Comparison of ENCODE assay signal across 8 mouse cellular contexts in genomic region chr3:56000259-56000658, GRCm38 (mm10).
DNase-seq lines count a peak whose midpoint lies in the region; ATAC-seq lines count a peak whose summit lies in the region.

No protein-coding gene starts in this region.

- no peak overlapping the region for H3K4me2 ChIP-seq in midbrain, embryonic 11.5 days
- H3K4me2 ChIP-seq in midbrain, embryonic 13.5 days (replicated peaks) = no peak overlapping the region
- no peak overlapping the region for H3K4me2 ChIP-seq in hindbrain, embryonic 12.5 days (replicated peaks)
- no peak overlapping the region for H3K4me2 ChIP-seq in kidney, embryonic 14.5 days (replicated peaks; ENCODE audit: low read depth, low read length)

- H3K27me3 ChIP-seq in midbrain, embryonic 11.5 days (ENCODE audit: control insufficient read depth, insufficient read depth, low read length) = no peaks in the 10 kb centered on the region
- no peaks in the 10 kb centered on the region for H3K27me3 ChIP-seq in midbrain, embryonic 13.5 days
- H3K27me3 ChIP-seq in hindbrain, embryonic 12.5 days = no peaks in the 10 kb centered on the region
- no peaks in the 10 kb centered on the region for H3K27me3 ChIP-seq in kidney, embryonic 14.5 days (ENCODE audit: control insufficient read depth, insufficient read depth, low read length)

- H3K9me3 ChIP-seq in midbrain, embryonic 11.5 days (ENCODE audit: control insufficient read depth, low read length) = no peaks in the 10 kb centered on the region
- no peaks in the 10 kb centered on the region for H3K9me3 ChIP-seq in midbrain, embryonic 13.5 days
- H3K9me3 ChIP-seq in hindbrain, embryonic 12.5 days (replicated peaks) = no peaks in the 10 kb centered on the region
- no peaks in the 10 kb centered on the region for H3K9me3 ChIP-seq in kidney, embryonic 14.5 days (ENCODE audit: control insufficient read depth, low read length)

- no peak overlapping the region for H3K27ac ChIP-seq in midbrain, embryonic 11.5 days (ENCODE audit: low read depth, low read length)
- H3K27ac ChIP-seq in midbrain, embryonic 13.5 days = no peak overlapping the region
- H3K27ac ChIP-seq in hindbrain, embryonic 12.5 days = no peak overlapping the region
- no peak overlapping the region for H3K27ac ChIP-seq in kidney, embryonic 14.5 days (ENCODE audit: low read depth, low read length)

- WGBS in midbrain, embryonic 11.5 days = 4% methylated on average over 1 of the region's 1 CpGs
- WGBS in midbrain, embryonic 13.5 days = 2% methylated on average over 1 of the region's 1 CpGs
- 7% methylated on average over 1 of the region's 1 CpGs for WGBS in hindbrain, embryonic 12.5 days
- WGBS in kidney, embryonic 14.5 days = 0% methylated on average over 1 of the region's 1 CpGs

- no peak overlapping the region for H3K4me3 ChIP-seq in midbrain, embryonic 11.5 days (ENCODE audit: low read depth, low read length)
- no peak overlapping the region for H3K4me3 ChIP-seq in midbrain, embryonic 13.5 days (replicated peaks)
- H3K4me3 ChIP-seq in hindbrain, embryonic 12.5 days = no peak overlapping the region
- H3K4me3 ChIP-seq in kidney, embryonic 14.5 days (ENCODE audit: low read length) = no peak overlapping the region

- peak; percentile 84 for DNase-seq in cerebellum, adult 9-10 months
- DNase-seq in cerebellum, postnatal 4 days (ENCODE audit: low spot score in 2 of 2) = no peak
- DNase-seq in midbrain, embryonic 11.5 days (ENCODE audit: low spot score, missing footprints) = peak; percentile 95
- DNase-seq in skeletal muscle tissue, adult 2 months (ENCODE audit: low read depth, low spot score) = peak; percentile 32
- no peak for DNase-seq in natural killer cell, adult 2 months (ENCODE audit: low spot score in 2 of 2)

- no peaks in the 10 kb centered on the region for H3K36me3 ChIP-seq in midbrain, embryonic 11.5 days (ENCODE audit: control insufficient read depth, insufficient read depth, low read length)
- peaks cover 19% of the 10 kb centered on the region for H3K36me3 ChIP-seq in midbrain, embryonic 13.5 days
- peaks cover 22% of the 10 kb centered on the region for H3K36me3 ChIP-seq in hindbrain, embryonic 12.5 days
- H3K36me3 ChIP-seq in kidney, embryonic 14.5 days (ENCODE audit: control insufficient read depth, insufficient read depth, low read length) = peaks cover 8% of the 10 kb centered on the region; the same call in 1 of the 2 replicates

- H3K4me1 ChIP-seq in midbrain, embryonic 11.5 days (ENCODE audit: control insufficient read depth, insufficient read depth, low read length) = no peaks in the 10 kb centered on the region
- no peaks in the 10 kb centered on the region for H3K4me1 ChIP-seq in midbrain, embryonic 13.5 days (replicated peaks)
- H3K4me1 ChIP-seq in hindbrain, embryonic 12.5 days = no peaks in the 10 kb centered on the region
- H3K4me1 ChIP-seq in kidney, embryonic 14.5 days (ENCODE audit: control insufficient read depth, insufficient read depth, low read length) = no peaks in the 10 kb centered on the region

- no peak overlapping the region for H3K9ac ChIP-seq in midbrain, embryonic 11.5 days (ENCODE audit: low read length)
- no peak overlapping the region for H3K9ac ChIP-seq in midbrain, embryonic 13.5 days (replicated peaks)
- no peak overlapping the region for H3K9ac ChIP-seq in hindbrain, embryonic 12.5 days
- no peak overlapping the region for H3K9ac ChIP-seq in kidney, embryonic 14.5 days (ENCODE audit: low read depth, low read length)

- peak; percentile 65; the same call in 1 of the 2 replicates for ATAC-seq in midbrain, embryonic 11.5 days (ENCODE audit: low FRiP score)
- no peak for ATAC-seq in midbrain, embryonic 13.5 days
- ATAC-seq in hindbrain, embryonic 12.5 days (ENCODE audit: low FRiP score) = 0 out of 2 replicates have a peak, but pooled peaks have one; percentile 52
- ATAC-seq in kidney, embryonic 14.5 days (ENCODE audit: low FRiP score, low TSS enrichment) = no peak

Comparison
In these comparisons a context has a peak if more than half of its experiments do, and no peak if none do; other contexts are left out.
1. DNase-seq: peak in cerebellum, adult 9-10 months (single experiment), midbrain, embryonic 11.5 days (single experiment) and skeletal muscle tissue, adult 2 months (single experiment); none in cerebellum, postnatal 4 days (0 of 2) and natural killer cell, adult 2 months (0 of 2).
2. ATAC-seq: peak in midbrain, embryonic 11.5 days (single experiment) and hindbrain, embryonic 12.5 days (single experiment); none in midbrain, embryonic 13.5 days (single experiment) and kidney, embryonic 14.5 days (single experiment).